Mouse (Mus musculus) small intestine, adult 2 months (tissue): ENCODE results near the gene Ints3. TPM values are rescaled to one million over a fixed set of nuclear protein-coding genes. Genes with fewer than 3 reads are reported as not detected.

ENCODE experiments used
- H3K27ac ChIP-seq: fragments of 200-500 bp; 2 replicates; pipeline ENCODE4 v1.5.1; 2012; ENCODE audit warnings: low read depth, low read length, control low read depth, inconsistent platforms; ENCODE audit not compliant: insufficient read depth
- H3K27me3 ChIP-seq: fragments of 200-500 bp; 2 replicates; pipeline ENCODE4 v1.6.1; 2012; ENCODE audit warnings: mild to moderate bottlenecking, moderate library complexity, low read length, inconsistent platforms; ENCODE audit not compliant: control insufficient read depth, insufficient read depth
- H3K36me3 ChIP-seq: fragments of 200-500 bp; 2 replicates; pipeline ENCODE4 v1.6.1; 2012; ENCODE audit warnings: mild to moderate bottlenecking, low read length, control low read depth, inconsistent platforms; ENCODE audit not compliant: control insufficient read depth, insufficient read depth
- H3K4me1 ChIP-seq: fragments of 200-500 bp; 2 replicates; pipeline ENCODE4 v1.6.1; 2012; ENCODE audit warnings: low read length, inconsistent platforms, mixed read lengths; ENCODE audit not compliant: control insufficient read depth, insufficient read depth, insufficient read length
- H3K4me3 ChIP-seq: fragments of 200-500 bp; 2 replicates; pipeline ENCODE4 v1.5.1; 2012; ENCODE audit warnings: low read depth, mild to moderate bottlenecking, control low read depth, inconsistent platforms, low read length, moderate library complexity
- CTCF ChIP-seq: fragments of 200-500 bp; IDR thresholded peaks from 2 replicates; pipeline ENCODE4 v1.5.1; 2012; ENCODE audit warnings: low read depth, mild to moderate bottlenecking, control low read depth, inconsistent platforms, low read length, moderate library complexity, mixed read lengths; ENCODE audit not compliant: insufficient replicate concordance, insufficient read length; ENCODE audit errors: extremely low read depth
- POLR2A ChIP-seq: fragments of 200-500 bp; IDR thresholded peaks from 2 replicates; pipeline ENCODE4 v1.6.1; 2012; ENCODE audit warnings: low read depth, mild to moderate bottlenecking, control low read depth, inconsistent platforms, low read length, moderate library complexity
- WGBS: fragments of 180-500 bp; shearing (Covaris S2); methylation state at CpG from one replicate; pipeline ENCODE4 v1.1.7; 2018; 5-methylcytosine and 5-hydroxymethylcytosine counted together
- polyA plus RNA-seq: library from polyadenylated mRNA; depleted of rRNA; stranded (reverse); fragments of >200 nt; gene quantifications from 2 replicates; pipeline ENCODE4 v1.2.3, GENCODE M21; 2012

The Ints3 gene
- polyA plus RNA-seq, 1 experiment = 22.4 TPM

- TF ChIP-seq CTCF = no peak
- no peak for TF ChIP-seq POLR2A
- H3K4me1 ChIP-seq = peaks cover 5% of the 10 kb centered on the region
- WGBS = 88% methylated on average over 14 of the region's 14 CpGs
- H3K36me3 ChIP-seq = no peaks in the 10 kb centered on the region
- H3K27ac ChIP-seq = no peak overlapping the region
- H3K4me3 ChIP-seq = no peak overlapping the region
- no peaks in the 10 kb centered on the region for H3K27me3 ChIP-seq
Observed at GRCm38 (mm10) chr3:90454931-90455330, 21.5 kb upstream of the Ints3 start.

GRCm38 (mm10) chr3:90451396-90452095, 18.1 kb upstream of the Ints3 start:
- Histone ChIP-seq H3K36me3 (no peaks in the 10 kb centered on the region), H3K27ac (no peak overlapping the region), H3K4me3 (peak overlapping the region; percentile 36), H3K27me3 (no peaks in the 10 kb centered on the region), H3K4me1 (peaks cover 5% of the 10 kb centered on the region)
- no peak for TF ChIP-seq CTCF
- TF ChIP-seq POLR2A = no peak
- WGBS = 47% methylated on average over 10 of the region's 10 CpGs

GRCm38 (mm10) chr3:90450874-90451273, 17.5 kb upstream of the Ints3 start:
- TF ChIP-seq CTCF (no peak), POLR2A (no peak)
- no peaks in the 10 kb centered on the region for H3K27me3 ChIP-seq
- H3K4me1 ChIP-seq = peaks cover 5% of the 10 kb centered on the region
- 25% methylated on average over 12 of the region's 12 CpGs for WGBS
- H3K36me3 ChIP-seq = no peaks in the 10 kb centered on the region
- H3K4me3 ChIP-seq = peak overlapping the region; percentile 36
- no peak overlapping the region for H3K27ac ChIP-seq

- 81% methylated on average over 6 of the region's 6 CpGs for WGBS
- TF ChIP-seq CTCF = no peak
- no peak for TF ChIP-seq POLR2A
- H3K4me3 ChIP-seq = no peak overlapping the region
- no peaks in the 10 kb centered on the region for H3K36me3 ChIP-seq
- H3K27me3 ChIP-seq = no peaks in the 10 kb centered on the region
- peaks cover 5% of the 10 kb centered on the region for H3K4me1 ChIP-seq
- H3K27ac ChIP-seq = no peak overlapping the region
Observed at GRCm38 (mm10) chr3:90448626-90449025, 15.2 kb upstream of the Ints3 start.

- H3K36me3 ChIP-seq = no peaks in the 10 kb centered on the region
- 75% methylated on average over 7 of the region's 7 CpGs for WGBS
- H3K4me1 ChIP-seq = peaks cover 5% of the 10 kb centered on the region
- TF ChIP-seq CTCF = no peak
- TF ChIP-seq POLR2A = no peak
- H3K27ac ChIP-seq = peak overlapping the region; percentile 50; the same call in 1 of the 2 replicates
- no peaks in the 10 kb centered on the region for H3K27me3 ChIP-seq
- H3K4me3 ChIP-seq = no peak overlapping the region
Observed at GRCm38 (mm10) chr3:90447123-90447494, 13.7 kb upstream of the Ints3 start.

GRCm38 (mm10) chr3:90446389-90447122, 13.1 kb upstream of the Ints3 start:
- Histone ChIP-seq H3K27ac (peak overlapping the region; percentile 50; the same call in 1 of the 2 replicates), H3K4me1 (peaks cover 4% of the 10 kb centered on the region), H3K27me3 (no peaks in the 10 kb centered on the region), H3K4me3 (peak overlapping the region; percentile 12), H3K36me3 (no peaks in the 10 kb centered on the region)
- WGBS = 13% methylated on average over 17 of the region's 17 CpGs
- TF ChIP-seq CTCF (no peak), POLR2A (no peak)
